Mouse (Mus musculus) Patski (cell line): ENCODE results near the gene Dock10. TPM values are rescaled to one million over a fixed set of nuclear protein-coding genes. Genes with fewer than 3 reads are reported as not detected.

ENCODE experiments used
- ATAC-seq: fragments of 100-300 bp; one replicate; pipeline ENCODE4 v1.8.0; 2021
- CTCF ChIA-PET: fragments of 350-600 bp; sonication (Branson Sonifier 250); formaldehyde crosslinking; loops from one replicate; lab custom pipeline; 2022; ENCODE audit warnings: inconsistent platforms; lab: Charles Lee
- POLR2A ChIA-PET: fragments of 350-600 bp; sonication (Branson Sonifier 250); formaldehyde crosslinking; loops from one replicate; lab custom pipeline; 2022; ENCODE audit warnings: antibody characterized with exemption, inconsistent platforms; lab: Charles Lee
- DNase-seq: peaks from one replicate; pipeline ENCODE4 v3.0.0-alpha.2; 2011; ENCODE audit warnings: low read depth, low spot score
- H3K27me3 ChIP-seq: fragments of 371-371 bp; one replicate; pipeline ENCODE4 v1.5.1; 2021
- CTCF ChIP-seq: fragments of 100-300 bp; IDR thresholded peaks from one replicate; pipeline ENCODE4 v1.5.1; 2021
- in situ Hi-C: fragments of 300-500 bp; cut with MboI; formaldehyde crosslinking; loops from 3 replicates; pipeline ENCODE4 v1.11.1; 2018; ENCODE audit warnings: low pct_unique_long_range_greater_than_20kb, mixed read lengths
- polyA plus RNA-seq: library from polyadenylated mRNA; unstranded; gene quantifications from one replicate; pipeline ENCODE4 v1.2.3, GENCODE M21; 2021

Dock10 gene
- polyA plus RNA-seq, 1 experiment from 2014 or later, result 0.04 TPM

GRCm38 (mm10) chr1:80727403-80727802 is 30.9 kb downstream of the Dock10 start:
- ChIA-PET POLR2A (no interaction called here), CTCF (interaction anchor here (1.5 kb wide), 1 partner anchor 9 kb away, joined by 4 read pairs; no protein-coding TSS in a partner anchor)
- H3K27me3 ChIP-seq, result no peaks in the 10 kb centered on the region
- TF ChIP-seq CTCF, result peak; percentile 20
- DNase-seq, result no peak
- in situ Hi-C loops, result no loop called here
- no peak for ATAC-seq

- CTCF ChIA-PET, result interaction anchor here (0.8 kb wide), 1 partner anchor 14 kb away, joined by 3 read pairs; no protein-coding TSS in a partner anchor
- POLR2A ChIA-PET, result no interaction called here
- in situ Hi-C loops, result no loop called here
- no peaks in the 10 kb centered on the region for H3K27me3 ChIP-seq
- no peak for DNase-seq
- TF ChIP-seq CTCF, result peak; percentile 43
- no peak for ATAC-seq
These were observed 35.7 kb downstream of the Dock10 start for GRCm38 (mm10) chr1:80722647-80723046.

- DNase-seq, result no peak
- CTCF ChIA-PET, result interaction anchor here (0.8 kb wide), 1 partner anchor 14 kb away, joined by 3 read pairs; no protein-coding TSS in a partner anchor
- POLR2A ChIA-PET, result no interaction called here
- no peak for TF ChIP-seq CTCF
- no peak for ATAC-seq
- in situ Hi-C loops, result no loop called here
- no peaks in the 10 kb centered on the region for H3K27me3 ChIP-seq
These were observed 36.3 kb downstream of the Dock10 start for GRCm38 (mm10) chr1:80722001-80722400.

- TF ChIP-seq CTCF, result no peak
- ATAC-seq (no peak), DNase-seq (no peak)
- ChIA-PET CTCF (interaction anchor here (1.1 kb wide), 1 partner anchor 9 kb away, joined by 3 read pairs; no protein-coding TSS in a partner anchor), POLR2A (no interaction called here)
- peaks cover 5% of the 10 kb centered on the region for H3K27me3 ChIP-seq
- in situ Hi-C loops, result no loop called here
These were observed 37.1 kb downstream of the Dock10 start for GRCm38 (mm10) chr1:80721181-80721580.

GRCm38 (mm10) chr1:80720146-80720545 is 38.2 kb downstream of the Dock10 start:
- in situ Hi-C loops, result no loop called here
- CTCF ChIA-PET, result no interaction called here
- POLR2A ChIA-PET, result no interaction called here
- peaks cover 5% of the 10 kb centered on the region for H3K27me3 ChIP-seq
- no peak for DNase-seq
- TF ChIP-seq CTCF, result no peak
- ATAC-seq, result no peak

GRCm38 (mm10) chr1:80719436-80719835 is 38.9 kb downstream of the Dock10 start:
- H3K27me3 ChIP-seq, result peaks cover 5% of the 10 kb centered on the region
- in situ Hi-C loops, result no loop called here
- no peak for TF ChIP-seq CTCF
- POLR2A ChIA-PET, result no interaction called here
- CTCF ChIA-PET, result no interaction called here
- no peak for DNase-seq
- ATAC-seq, result no peak

- CTCF ChIA-PET, result no interaction called here
- ATAC-seq, result no peak
- peaks cover 5% of the 10 kb centered on the region for H3K27me3 ChIP-seq
- POLR2A ChIA-PET, result no interaction called here
- in situ Hi-C loops, result no loop called here
- DNase-seq, result no peak
- no peak for TF ChIP-seq CTCF
These were observed 39.7 kb downstream of the Dock10 start for GRCm38 (mm10) chr1:80718666-80719065.

- CTCF ChIA-PET, result interaction anchor here (1.0 kb wide), 1 partner anchor 21 kb away, joined by 3 read pairs; no protein-coding TSS in a partner anchor
- DNase-seq, result no peak
- ATAC-seq, result no peak
- POLR2A ChIA-PET, result no interaction called here
- in situ Hi-C loops, result no loop called here
- peaks cover 5% of the 10 kb centered on the region for H3K27me3 ChIP-seq
- no peak for TF ChIP-seq CTCF
These were observed 42.4 kb downstream of the Dock10 start for GRCm38 (mm10) chr1:80715917-80716316.

- ChIA-PET POLR2A (no interaction called here), CTCF (no interaction called here)
- peaks cover 5% of the 10 kb centered on the region for H3K27me3 ChIP-seq
- in situ Hi-C loops, result no loop called here
- DNase-seq (no peak), ATAC-seq (no peak)
- TF ChIP-seq CTCF, result no peak
These were observed 44.4 kb downstream of the Dock10 start for GRCm38 (mm10) chr1:80713920-80714319.

GRCm38 (mm10) chr1:80710607-80711261 is 47.6 kb downstream of the Dock10 start:
- no peak for DNase-seq
- POLR2A ChIA-PET, result no interaction called here
- no peak for TF ChIP-seq CTCF
- CTCF ChIA-PET, result no interaction called here
- H3K27me3 ChIP-seq, result no peaks in the 10 kb centered on the region
- no peak for ATAC-seq
- in situ Hi-C loops, result no loop called here

GRCm38 (mm10) chr1:80710097-80710541 is 48.2 kb downstream of the Dock10 start:
- CTCF ChIA-PET, result no interaction called here
- in situ Hi-C loops, result no loop called here
- DNase-seq (no peak), ATAC-seq (no peak)
- POLR2A ChIA-PET, result no interaction called here
- TF ChIP-seq CTCF, result no peak
- H3K27me3 ChIP-seq, result no peaks in the 10 kb centered on the region

- TF ChIP-seq CTCF, result no peak
- CTCF ChIA-PET, result no interaction called here
- no peaks in the 10 kb centered on the region for H3K27me3 ChIP-seq
- POLR2A ChIA-PET, result no interaction called here
- in situ Hi-C loops, result no loop called here
- ATAC-seq (no peak), DNase-seq (no peak)
These were observed 49.0 kb downstream of the Dock10 start for GRCm38 (mm10) chr1:80709299-80709698.
